Mouse (Mus musculus) heart, postnatal 0 days (tissue): ENCODE measurements around the gene Ptpn22.
"Not testable (repeated sequence)": the region's sequence is repeated elsewhere in the genome, so short reads cannot be mapped to it uniquely, and the experiment has no call there.

Experiments used
- CTCF ChIP-seq: IDR thresholded peaks from 2 replicates; pipeline ENCODE4 v1.5.1; 2016; ENCODE audit warnings: antibody characterized with exemption, control low read depth, low read depth
- EP300 ChIP-seq: IDR thresholded peaks from 2 replicates; pipeline ENCODE4 v1.6.1; 2016; ENCODE audit warnings: antibody characterized with exemption, low read depth

DNA sequence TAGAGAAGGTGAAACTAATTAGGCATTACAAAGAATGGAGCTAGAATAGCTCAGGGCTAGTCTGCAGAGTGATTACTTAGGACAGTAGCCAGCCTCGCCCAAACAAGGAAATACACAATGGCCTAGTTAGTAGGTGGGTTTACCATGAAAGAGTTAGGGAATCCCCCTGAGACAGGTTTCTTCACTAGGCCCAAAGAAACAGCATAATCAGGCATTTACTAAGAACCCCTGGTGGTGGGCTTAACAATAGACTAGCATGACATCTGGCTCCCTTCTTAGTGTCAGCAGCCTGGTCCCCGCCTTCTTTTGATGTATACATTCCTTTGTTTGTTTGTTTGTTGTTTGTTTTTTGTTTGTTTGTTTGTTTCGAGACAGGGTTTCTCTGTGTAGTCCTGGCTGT, 19.4 kb upstream of the Ptpn22 start:
- TF ChIP-seq CTCF, EP300: not testable (repeated sequence)
